Mouse (Mus musculus): ENCODE results near the gene Gbf1.

GRCm38 (mm10) chr19:46248991-46249390 is 96.7 kb downstream of the Gbf1 start:
- no peak for TF ChIP-seq POLR2A (IDR thresholded peaks at IDR 0.05; ENCODE audit: extremely low read depth, insufficient read depth, low read length)
- no peak for TF ChIP-seq CTCF (IDR thresholded peaks at IDR 0.05; ENCODE audit: extremely low read depth, insufficient read depth, low read length)

Data from cortical plate, adult 2 months (tissue).